Mouse (Mus musculus) liver, embryonic 16.5 days (tissue): ENCODE data around the gene Milr1. TPM values are rescaled to one million over a fixed set of nuclear protein-coding genes. Genes with fewer than 3 reads are reported as not detected.
"Not testable (repeated sequence)": the region's sequence is repeated elsewhere in the genome, so short reads cannot be mapped to it uniquely, and the experiment has no call there.

Experiments used
- ATAC-seq: fragments of 200-750 bp; cut with Nextera tagmentation; 2 replicates; pipeline ENCODE4 v1.8.0; 2017; ENCODE audit warnings: low read depth, mild to moderate bottlenecking, moderate number of reproducible peaks, moderate library complexity
- H3K27ac ChIP-seq: fragments of 300-500 bp; sonication (generic); 2 replicates; pipeline ENCODE4 v1.5.1; 2014; ENCODE audit warnings: mild to moderate bottlenecking, low read length
- H3K27me3 ChIP-seq: fragments of 300-500 bp; sonication (generic); 2 replicates; pipeline ENCODE4 v1.6.1; 2014; ENCODE audit warnings: low read depth, low read length, mixed read lengths; ENCODE audit not compliant: control insufficient read depth, insufficient read depth
- H3K36me3 ChIP-seq: fragments of 300-500 bp; sonication (generic); 2 replicates; pipeline ENCODE4 v1.6.1; 2014; ENCODE audit warnings: mild to moderate bottlenecking; ENCODE audit not compliant: control insufficient read depth, insufficient read depth
- H3K4me1 ChIP-seq: fragments of 300-500 bp; sonication (generic); 2 replicates; pipeline ENCODE4 v1.6.1; 2014; ENCODE audit warnings: low read depth, low read length, mixed read lengths; ENCODE audit not compliant: control insufficient read depth
- H3K4me2 ChIP-seq: fragments of 300-500 bp; sonication (generic); 2 replicates; pipeline ENCODE4 v1.6.1; 2014; ENCODE audit warnings: low read depth, low read length, mixed read lengths
- H3K4me3 ChIP-seq: fragments of 300-500 bp; sonication (generic); 2 replicates; pipeline ENCODE4 v1.5.1; 2014; ENCODE audit warnings: low read depth, mild to moderate bottlenecking, low read length
- H3K9ac ChIP-seq: fragments of 300-500 bp; sonication (generic); 2 replicates; pipeline ENCODE4 v1.6.1; 2014; ENCODE audit warnings: low read depth, low read length
- H3K9me3 ChIP-seq: fragments of 300-500 bp; sonication (generic); replicated peaks from 2 replicates; pipeline ENCODE4 v1.6.1; 2016; ENCODE audit warnings: low read length; ENCODE audit not compliant: control insufficient read depth
- WGBS: fragments of 180-500 bp; shearing (Covaris S2); extraction: QIAGEN DNeasy Blood & Tissue Kit; methylation state at CpG from one replicate; pipeline ENCODE4 v1.1.7; 2014; ENCODE audit not compliant: insufficient replicate concordance; 5-methylcytosine and 5-hydroxymethylcytosine counted together
- polyA plus RNA-seq: library from polyadenylated mRNA; unstranded; fragments of >200 nt; fragmentation: Nextera tagmentation; extraction: Ambion mirVana; gene quantifications from 2 replicates; pipeline ENCODE4 v1.2.1, GENCODE M21; 2015

The Milr1 gene
- polyA plus RNA-seq, 1 experiment from 2014 or later, result 2.7 TPM

DNA sequence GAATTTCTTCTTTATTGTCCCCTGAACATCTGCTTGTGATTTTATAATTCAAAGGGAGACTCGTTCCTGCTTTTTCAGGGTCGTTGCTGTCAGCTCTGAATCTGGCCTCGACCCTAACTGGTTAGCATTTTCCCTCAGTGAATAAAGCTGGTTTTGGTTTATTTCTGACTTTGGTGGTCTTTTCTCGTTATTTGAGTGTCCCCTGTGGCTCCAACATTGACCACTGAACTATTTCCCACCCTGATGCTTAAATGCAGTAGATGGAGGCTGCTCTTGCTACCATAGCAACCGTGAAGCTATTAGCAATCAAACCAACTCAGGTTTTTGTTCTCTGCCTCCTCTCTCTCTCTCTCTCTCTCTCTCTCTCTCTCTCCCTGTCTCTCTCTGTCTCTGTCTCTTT, 23.1 kb upstream of the Milr1 start:
- Histone ChIP-seq H3K4me3 (no peak overlapping the region), H3K36me3 (no peaks in the 10 kb centered on the region), H3K9ac (no peak overlapping the region), H3K4me1 (peaks cover 6% of the 10 kb centered on the region), H3K4me2 (no peak overlapping the region), H3K27ac (no peak overlapping the region), H3K9me3 (no peaks in the 10 kb centered on the region), H3K27me3 (no peaks in the 10 kb centered on the region)
- no peak for ATAC-seq
- WGBS, result 66% methylated on average over 5 of the region's 5 CpGs

DNA sequence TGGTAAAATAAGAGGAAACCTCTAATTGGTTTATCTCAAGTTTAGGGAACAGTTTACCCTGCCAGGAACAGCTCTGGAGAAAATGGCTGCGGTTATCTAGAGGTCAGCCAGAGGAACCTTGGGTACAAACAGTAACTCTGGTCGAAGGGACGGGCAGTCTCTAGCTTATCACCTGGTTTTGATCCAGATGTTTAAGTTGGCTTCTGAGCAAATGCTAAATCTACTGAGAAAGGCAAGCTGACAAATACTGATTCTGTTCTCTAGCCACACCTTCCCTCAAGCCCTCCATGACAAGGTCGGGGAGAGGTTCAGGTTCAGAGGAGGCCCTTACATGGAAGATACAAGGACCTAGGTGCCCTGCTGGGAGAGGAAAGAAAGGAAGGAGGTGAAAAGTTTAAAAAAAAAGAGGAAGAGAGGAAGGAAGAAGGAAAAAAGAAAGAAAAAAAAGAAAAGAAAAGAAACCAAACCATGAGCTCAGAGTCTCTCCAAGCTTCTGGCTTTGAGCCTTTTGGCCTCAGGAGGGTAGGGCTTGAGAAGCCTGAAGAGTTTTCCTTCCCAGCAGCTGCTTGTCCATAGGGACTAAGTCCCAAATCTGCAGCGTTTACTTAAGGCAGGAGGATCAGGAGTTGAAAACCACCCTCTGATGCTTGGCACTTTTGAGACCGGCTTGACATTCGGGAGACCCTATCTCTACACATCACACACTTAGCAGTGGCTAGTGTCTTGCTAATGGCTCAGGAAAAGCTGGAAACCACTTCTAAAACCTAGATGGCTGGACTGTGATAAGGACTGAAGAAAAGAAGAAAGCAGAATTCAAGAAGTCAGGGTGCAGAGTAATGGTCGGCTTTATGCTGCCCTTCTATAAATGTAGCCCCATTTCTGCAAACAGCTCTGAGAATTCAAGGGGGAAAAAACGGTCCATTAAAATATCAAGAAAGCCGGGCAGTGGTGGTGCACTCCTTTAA, 22.3 kb upstream of the Milr1 start:
- H3K9ac ChIP-seq, result no peak overlapping the region
- no peaks in the 10 kb centered on the region for H3K36me3 ChIP-seq
- no peaks in the 10 kb centered on the region for H3K27me3 ChIP-seq
- peaks cover 2% of the 10 kb centered on the region for H3K4me1 ChIP-seq
- H3K9me3 ChIP-seq, result no peaks in the 10 kb centered on the region
- no peak for ATAC-seq
- no peak overlapping the region for H3K4me2 ChIP-seq
- no peak overlapping the region for H3K27ac ChIP-seq
- no peak overlapping the region for H3K4me3 ChIP-seq
- WGBS, result 30% methylated on average over 10 of the region's 10 CpGs

DNA sequence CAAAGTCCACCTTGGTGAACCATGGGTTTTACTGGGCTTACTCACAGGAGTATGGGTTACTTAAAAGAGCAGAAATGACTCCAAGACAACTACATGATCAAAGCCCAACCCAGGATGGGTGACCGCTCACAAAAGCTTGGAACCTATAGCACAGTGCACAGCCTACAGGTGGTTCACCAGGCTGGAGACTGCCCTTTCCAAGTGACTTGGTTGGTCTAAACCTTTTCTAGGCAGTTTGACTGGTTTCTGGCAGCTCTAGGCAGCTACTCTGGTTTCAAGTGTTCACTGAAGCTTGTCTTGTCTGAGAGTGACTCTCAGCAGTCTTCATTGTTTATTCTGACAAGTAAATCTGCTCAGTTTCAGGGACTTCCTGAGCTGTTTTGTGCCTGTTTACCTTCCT, 21.4 kb upstream of the Milr1 start:
- H3K4me1 ChIP-seq, result peaks cover 2% of the 10 kb centered on the region
- no peak overlapping the region for H3K27ac ChIP-seq
- H3K4me2 ChIP-seq, result no peak overlapping the region
- no peak overlapping the region for H3K4me3 ChIP-seq
- no peak overlapping the region for H3K9ac ChIP-seq
- H3K27me3 ChIP-seq, result no peaks in the 10 kb centered on the region
- no peak for ATAC-seq
- H3K36me3 ChIP-seq, result no peaks in the 10 kb centered on the region
- 92% methylated on average over 1 of the region's 1 CpGs for WGBS
- no peaks in the 10 kb centered on the region for H3K9me3 ChIP-seq

DNA sequence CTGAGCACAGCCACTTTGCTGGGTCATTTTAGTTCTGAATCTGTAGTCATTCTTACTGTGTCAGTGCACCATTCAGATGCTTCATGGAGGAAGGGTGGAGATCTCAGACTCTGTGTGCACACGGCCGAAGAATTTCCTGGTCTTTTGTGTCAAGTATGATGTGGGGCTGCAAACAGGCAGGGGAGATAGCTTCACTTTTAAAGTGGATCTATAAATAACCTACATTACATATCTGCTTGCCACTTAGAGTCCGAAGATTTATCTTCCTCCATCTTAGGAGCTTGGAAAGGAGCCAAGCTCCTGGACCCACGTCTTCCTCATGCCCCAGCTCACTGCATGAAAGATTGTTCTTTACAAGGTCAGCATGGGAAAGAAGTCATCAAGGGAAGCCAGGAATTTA, 20.3 kb upstream of the Milr1 start:
- no peaks in the 10 kb centered on the region for H3K27me3 ChIP-seq
- peaks cover 2% of the 10 kb centered on the region for H3K4me1 ChIP-seq
- no peak for ATAC-seq
- H3K36me3 ChIP-seq, result no peaks in the 10 kb centered on the region
- H3K4me2 ChIP-seq, result no peak overlapping the region
- no peak overlapping the region for H3K4me3 ChIP-seq
- no peak overlapping the region for H3K9ac ChIP-seq
- WGBS, result 34% methylated on average over 4 of the region's 4 CpGs
- no peak overlapping the region for H3K27ac ChIP-seq
- no peaks in the 10 kb centered on the region for H3K9me3 ChIP-seq

DNA sequence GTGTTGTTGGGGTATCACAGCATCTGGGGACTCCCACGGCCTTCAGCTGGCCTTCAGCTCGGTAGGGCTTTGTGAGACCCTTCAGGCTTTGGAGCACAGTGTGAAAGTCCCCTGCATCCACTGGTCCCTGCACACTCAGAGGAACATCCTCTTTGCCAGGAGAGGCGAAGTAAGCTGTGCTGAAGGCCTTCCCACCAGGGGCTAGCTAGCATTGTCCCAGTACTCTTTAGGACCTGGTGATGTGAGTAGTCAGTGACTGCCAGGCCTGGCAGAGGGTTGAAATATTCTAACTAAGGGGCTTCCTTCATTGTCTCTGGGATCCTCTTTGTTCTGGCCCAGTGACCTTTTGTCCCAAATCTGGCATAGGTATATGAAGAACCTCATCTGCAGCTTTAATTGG, 14.4 kb upstream of the Milr1 start:
- no peak for ATAC-seq
- H3K27me3 ChIP-seq, result no peaks in the 10 kb centered on the region

DNA sequence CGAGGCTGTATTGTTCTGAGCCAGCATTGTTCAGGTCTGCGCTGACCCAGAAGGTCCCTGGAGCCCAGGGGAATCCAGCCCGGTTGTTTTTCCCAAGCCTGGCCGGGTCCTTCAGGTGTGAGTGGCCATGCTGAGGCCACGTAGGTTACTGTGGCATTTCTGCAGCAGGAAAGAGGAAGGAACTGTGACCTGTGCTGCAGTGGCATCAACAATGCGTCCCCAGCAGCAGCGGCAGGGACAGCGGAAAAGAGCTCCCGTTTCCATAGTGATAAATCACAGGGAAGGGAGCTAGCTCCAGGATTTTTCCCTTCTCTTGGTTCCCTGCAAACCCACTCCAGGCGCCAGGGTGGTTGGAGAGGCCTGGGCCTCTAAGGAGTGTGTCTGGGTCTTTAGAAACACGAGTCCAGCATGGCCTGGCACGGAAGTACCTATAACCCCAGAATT, 13.8 kb upstream of the Milr1 start:
- no peaks in the 10 kb centered on the region for H3K9me3 ChIP-seq
- ATAC-seq, result no peak
- no peak overlapping the region for H3K27ac ChIP-seq

More for the DNA sequence above, 14.4 kb upstream of the Milr1 start:
- no peak overlapping the region for H3K9ac ChIP-seq
- no peak overlapping the region for H3K4me3 ChIP-seq
- no peaks in the 10 kb centered on the region for H3K4me1 ChIP-seq
- 65% methylated on average over 3 of the region's 3 CpGs for WGBS
- H3K4me2 ChIP-seq, result no peak overlapping the region
- no peak overlapping the region for H3K27ac ChIP-seq
- H3K9me3 ChIP-seq, result no peaks in the 10 kb centered on the region
- no peaks in the 10 kb centered on the region for H3K36me3 ChIP-seq

DNA sequence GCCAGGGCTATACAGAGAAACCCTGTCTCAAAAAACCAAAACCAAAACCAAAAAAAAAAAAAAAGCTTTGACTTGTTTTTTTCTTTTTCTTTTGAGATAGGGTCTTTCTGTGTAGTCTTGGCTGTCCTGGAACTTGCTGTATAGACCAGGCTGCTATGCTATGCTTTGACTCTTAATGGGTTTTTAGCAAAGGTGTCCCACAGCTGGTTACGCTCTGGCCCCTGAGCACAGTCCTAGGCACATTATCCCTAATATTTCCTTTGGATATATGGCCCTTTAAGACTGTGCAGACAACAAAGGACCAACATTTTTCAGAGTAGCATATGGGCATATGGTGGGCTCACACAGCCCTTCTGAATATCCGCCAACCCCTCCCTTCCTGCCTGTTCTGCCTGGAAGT, 11.9 kb upstream of the Milr1 start:
- Histone ChIP-seq H3K27me3 (no peaks in the 10 kb centered on the region), H3K27ac (no peak overlapping the region), H3K4me1 (no peaks in the 10 kb centered on the region), H3K36me3 (no peaks in the 10 kb centered on the region), H3K4me3 (no peak overlapping the region), H3K9me3 (no peaks in the 10 kb centered on the region), H3K4me2 (no peak overlapping the region), H3K9ac (no peak overlapping the region)
- 76% methylated on average over 2 of the region's 2 CpGs for WGBS
- ATAC-seq, result no peak

More for the DNA sequence above, 13.8 kb upstream of the Milr1 start:
- H3K4me2 ChIP-seq, result no peak overlapping the region
- no peaks in the 10 kb centered on the region for H3K4me1 ChIP-seq
- no peaks in the 10 kb centered on the region for H3K27me3 ChIP-seq
- no peak overlapping the region for H3K9ac ChIP-seq
- no peak overlapping the region for H3K4me3 ChIP-seq
- H3K36me3 ChIP-seq, result no peaks in the 10 kb centered on the region
- WGBS, result 48% methylated on average over 12 of the region's 12 CpGs

DNA sequence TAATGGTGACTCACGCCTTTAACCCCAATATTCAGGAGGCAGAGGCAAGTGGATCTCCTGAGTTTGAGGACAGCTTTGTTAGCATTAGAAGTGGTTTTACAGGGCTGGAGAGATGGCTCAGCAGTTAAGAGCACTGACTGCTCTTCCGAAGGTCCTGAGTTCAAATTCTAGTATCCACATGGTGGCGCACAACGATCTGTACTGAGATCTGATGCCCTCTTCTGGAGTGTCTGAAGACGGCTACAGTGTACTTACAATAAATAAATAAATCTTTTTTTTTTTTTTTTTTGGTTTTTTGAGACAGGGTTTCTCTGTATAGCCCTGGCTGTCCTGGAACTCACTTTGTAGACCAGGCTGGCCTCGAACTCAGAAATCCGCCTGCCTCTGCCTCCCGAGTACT, 10.3 kb upstream of the Milr1 start:
- whole genome bisulfite sequencing, result 70% methylated on average over 5 of the region's 8 CpGs
- not testable (repeated sequence) for H3K4me1 ChIP-seq, H3K36me3 ChIP-seq, H3K27ac ChIP-seq, ATAC-seq, H3K9me3 ChIP-seq, H3K27me3 ChIP-seq, H3K9ac ChIP-seq, H3K4me3 ChIP-seq, H3K4me2 ChIP-seq

DNA sequence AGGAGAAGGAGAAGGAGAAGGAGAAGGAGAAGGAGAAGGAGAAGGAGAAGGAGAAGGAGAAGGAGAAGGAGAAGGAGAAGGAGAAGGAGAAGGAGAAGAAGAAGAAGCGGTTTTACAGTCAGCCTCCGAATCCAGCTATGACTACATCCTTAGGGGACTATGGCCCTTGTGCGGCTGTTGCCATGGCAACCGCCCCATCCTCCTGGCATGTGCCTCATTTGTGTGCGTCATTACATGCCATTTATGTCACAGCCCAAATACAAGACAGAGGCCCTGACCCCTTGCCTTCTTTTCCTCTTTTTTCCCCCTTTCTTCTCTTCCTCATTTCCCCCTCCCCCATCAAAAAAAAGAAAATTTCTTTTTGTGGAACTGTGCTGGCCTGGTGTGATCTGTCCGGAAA, 9.8 kb upstream of the Milr1 start:
- no peak for ATAC-seq
- Histone ChIP-seq H3K4me1 (no peaks in the 10 kb centered on the region), H3K4me2 (no peak overlapping the region), H3K27ac (no peak overlapping the region), H3K9me3 (no peaks in the 10 kb centered on the region), H3K36me3 (no peaks in the 10 kb centered on the region), H3K4me3 (no peak overlapping the region), H3K27me3 (no peaks in the 10 kb centered on the region), H3K9ac (no peak overlapping the region)
- 48% methylated on average over 6 of the region's 6 CpGs for WGBS
